Mouse (Mus musculus) lung, adult 2 months (tissue): ENCODE data around the gene Ints14.

ENCODE experiments used
- CTCF ChIP-seq: fragments of 200-500 bp; IDR thresholded peaks from 2 replicates; pipeline ENCODE4 v1.5.1; 2011; ENCODE audit warnings: mild to moderate bottlenecking, low read length, control low read depth; ENCODE audit not compliant: insufficient read depth
- POLR2A ChIP-seq: fragments of 200-500 bp; IDR thresholded peaks from 2 replicates; pipeline ENCODE4 v1.6.1; 2011; ENCODE audit warnings: low read depth, mild to moderate bottlenecking, control low read depth, low read length, borderline replicate concordance; ENCODE audit errors: extremely low read depth

GRCm38 (mm10) chr9:64925771-64926170 is 34.9 kb upstream of the Ints14 start:
- no peak for TF ChIP-seq POLR2A
- TF ChIP-seq CTCF: no peak
